Mouse (Mus musculus) small intestine, adult 2 months (tissue): ENCODE results near the gene Ide. TPM values are rescaled to one million over a fixed set of nuclear protein-coding genes. Genes with fewer than 3 reads are reported as not detected.
A peak's percentile ranks its signal among the peaks of the same experiment; 100 is the strongest.

Source experiments
- H3K27ac ChIP-seq: fragments of 200-500 bp; 2 replicates; pipeline ENCODE4 v1.5.1; 2012; ENCODE audit warnings: low read depth, low read length, control low read depth, inconsistent platforms; ENCODE audit not compliant: insufficient read depth
- H3K27me3 ChIP-seq: fragments of 200-500 bp; 2 replicates; pipeline ENCODE4 v1.6.1; 2012; ENCODE audit warnings: mild to moderate bottlenecking, moderate library complexity, low read length, inconsistent platforms; ENCODE audit not compliant: control insufficient read depth, insufficient read depth
- H3K36me3 ChIP-seq: fragments of 200-500 bp; 2 replicates; pipeline ENCODE4 v1.6.1; 2012; ENCODE audit warnings: mild to moderate bottlenecking, low read length, control low read depth, inconsistent platforms; ENCODE audit not compliant: control insufficient read depth, insufficient read depth
- H3K4me1 ChIP-seq: fragments of 200-500 bp; 2 replicates; pipeline ENCODE4 v1.6.1; 2012; ENCODE audit warnings: low read length, inconsistent platforms, mixed read lengths; ENCODE audit not compliant: control insufficient read depth, insufficient read depth, insufficient read length
- H3K4me3 ChIP-seq: fragments of 200-500 bp; 2 replicates; pipeline ENCODE4 v1.5.1; 2012; ENCODE audit warnings: low read depth, mild to moderate bottlenecking, control low read depth, inconsistent platforms, low read length, moderate library complexity
- CTCF ChIP-seq: fragments of 200-500 bp; IDR thresholded peaks from 2 replicates; pipeline ENCODE4 v1.5.1; 2012; ENCODE audit warnings: low read depth, mild to moderate bottlenecking, control low read depth, inconsistent platforms, low read length, moderate library complexity, mixed read lengths; ENCODE audit not compliant: insufficient replicate concordance, insufficient read length; ENCODE audit errors: extremely low read depth
- POLR2A ChIP-seq: fragments of 200-500 bp; IDR thresholded peaks from 2 replicates; pipeline ENCODE4 v1.6.1; 2012; ENCODE audit warnings: low read depth, mild to moderate bottlenecking, control low read depth, inconsistent platforms, low read length, moderate library complexity
- WGBS: fragments of 180-500 bp; shearing (Covaris S2); methylation state at CpG from one replicate; pipeline ENCODE4 v1.1.7; 2018; 5-methylcytosine and 5-hydroxymethylcytosine counted together
- polyA plus RNA-seq: library from polyadenylated mRNA; depleted of rRNA; stranded (reverse); fragments of >200 nt; gene quantifications from 2 replicates; pipeline ENCODE4 v1.2.3, GENCODE M21; 2012

Ide gene
- polyA plus RNA-seq, 1 experiment, result 6.8 TPM

GRCm38 (mm10) chr19:37352756-37353155 is 15.1 kb upstream of the Ide start:
- Histone ChIP-seq H3K27me3 (no peaks in the 10 kb centered on the region), H3K36me3 (0 out of 2 replicates have a peak, but pooled peaks cover 2% of the 10 kb centered on the region), H3K4me1 (peaks cover 4% of the 10 kb centered on the region), H3K4me3 (no peak overlapping the region), H3K27ac (no peak overlapping the region)
- 90% methylated on average over 3 of the region's 3 CpGs for WGBS
- no peak for TF ChIP-seq CTCF
- TF ChIP-seq POLR2A, result no peak

DNA sequence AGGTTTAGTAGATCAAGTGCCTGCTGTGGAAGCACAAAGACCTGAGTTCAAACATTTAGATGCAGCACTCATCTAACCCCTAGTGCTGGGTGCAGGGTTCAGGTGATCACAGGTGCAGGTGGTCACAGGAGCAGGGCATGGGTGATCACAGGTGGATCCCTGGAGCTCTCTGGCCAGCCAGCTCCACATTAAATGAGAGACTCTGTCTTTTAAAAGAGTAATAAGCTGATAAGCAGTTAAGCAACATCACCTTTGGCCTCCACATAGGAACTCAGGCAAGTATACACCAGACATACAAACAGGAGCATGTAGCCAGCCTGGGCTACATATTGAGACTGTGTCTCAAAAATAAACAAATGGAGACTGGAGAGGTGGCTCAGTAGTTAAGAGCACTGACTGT is 11.3 kb upstream of the Ide start:
- Histone ChIP-seq H3K4me1 (peaks cover 4% of the 10 kb centered on the region), H3K27me3 (no peaks in the 10 kb centered on the region), H3K27ac (peak overlapping the region; percentile 13; the same call in 1 of the 2 replicates), H3K36me3 (0 out of 2 replicates have a peak, but pooled peaks cover 2% of the 10 kb centered on the region), H3K4me3 (no peak overlapping the region)
- no peak for TF ChIP-seq CTCF
- no peak for TF ChIP-seq POLR2A

- no peaks in the 10 kb centered on the region for H3K27me3 ChIP-seq
These were observed 10.7 kb upstream of the Ide start for GRCm38 (mm10) chr19:37348331-37348730.

DNA sequence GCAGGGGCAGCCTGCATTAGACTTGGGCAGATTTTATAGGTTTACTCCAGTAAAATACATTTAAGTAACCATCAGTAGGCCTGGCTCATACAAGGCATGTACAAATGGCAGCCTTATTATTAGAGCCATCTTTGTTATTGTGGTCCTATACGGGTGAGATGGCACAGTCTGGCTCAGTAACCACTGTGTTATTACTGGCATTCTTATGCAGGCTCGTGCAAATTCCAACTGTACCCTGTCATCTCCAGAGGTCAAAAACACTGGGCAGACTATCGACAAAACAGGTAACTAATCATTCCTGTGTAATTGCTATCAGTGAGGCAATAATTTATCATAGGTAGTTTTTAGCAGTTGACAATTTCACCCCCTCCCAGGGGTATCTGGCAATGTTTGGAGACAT is 8.6 kb upstream of the Ide start:
- TF ChIP-seq POLR2A (no peak), CTCF (no peak)
- H3K4me3 ChIP-seq, result no peak overlapping the region
- no peak overlapping the region for H3K27ac ChIP-seq
- no peaks in the 10 kb centered on the region for H3K36me3 ChIP-seq
- peaks cover 4% of the 10 kb centered on the region for H3K4me1 ChIP-seq
- WGBS, result 66% methylated on average over 3 of the region's 3 CpGs
- no peaks in the 10 kb centered on the region for H3K27me3 ChIP-seq

More at GRCm38 (mm10) chr19:37348331-37348730, 10.7 kb upstream of the Ide start:
- TF ChIP-seq POLR2A, result no peak
- no peak for TF ChIP-seq CTCF
- Histone ChIP-seq H3K36me3 (0 out of 2 replicates have a peak, but pooled peaks cover 2% of the 10 kb centered on the region), H3K4me3 (no peak overlapping the region), H3K27ac (no peak overlapping the region), H3K4me1 (peaks cover 4% of the 10 kb centered on the region)
- 69% methylated on average over 10 of the region's 10 CpGs for WGBS

DNA sequence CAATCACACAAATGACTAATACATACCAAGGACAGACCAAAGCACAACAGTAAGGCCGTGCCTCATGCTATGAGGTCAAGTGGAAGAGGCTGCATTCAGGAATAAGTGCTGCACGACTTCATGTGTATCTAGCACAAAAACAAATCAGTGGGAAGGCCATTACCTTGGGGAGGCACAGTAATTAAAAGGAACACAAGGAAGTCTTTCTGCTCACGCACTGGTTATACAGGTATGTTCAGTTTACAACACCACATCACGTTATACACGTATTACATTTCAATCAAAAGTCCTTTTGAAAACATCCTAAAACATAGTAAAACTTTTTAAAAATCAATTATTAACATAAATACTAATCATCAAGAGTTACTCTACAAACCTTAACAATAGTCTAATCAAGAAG is 6.2 kb upstream of the Ide start:
- H3K4me3 ChIP-seq, result no peak overlapping the region
- H3K27me3 ChIP-seq, result no peaks in the 10 kb centered on the region
- H3K27ac ChIP-seq, result no peak overlapping the region
- TF ChIP-seq CTCF (no peak), POLR2A (no peak)
- 30% methylated on average over 5 of the region's 5 CpGs for WGBS
- no peaks in the 10 kb centered on the region for H3K36me3 ChIP-seq
- H3K4me1 ChIP-seq, result peaks cover 3% of the 10 kb centered on the region

- Histone ChIP-seq H3K27ac (no peak overlapping the region), H3K27me3 (no peaks in the 10 kb centered on the region), H3K36me3 (no peaks in the 10 kb centered on the region), H3K4me1 (no peaks in the 10 kb centered on the region; the same call in 1 of the 2 replicates), H3K4me3 (no peak overlapping the region)
- no peak for TF ChIP-seq CTCF
- no peak for TF ChIP-seq POLR2A
- WGBS, result 82% methylated on average over 5 of the region's 5 CpGs
These were observed 3.3 kb upstream of the Ide start for GRCm38 (mm10) chr19:37340931-37341330.

DNA sequence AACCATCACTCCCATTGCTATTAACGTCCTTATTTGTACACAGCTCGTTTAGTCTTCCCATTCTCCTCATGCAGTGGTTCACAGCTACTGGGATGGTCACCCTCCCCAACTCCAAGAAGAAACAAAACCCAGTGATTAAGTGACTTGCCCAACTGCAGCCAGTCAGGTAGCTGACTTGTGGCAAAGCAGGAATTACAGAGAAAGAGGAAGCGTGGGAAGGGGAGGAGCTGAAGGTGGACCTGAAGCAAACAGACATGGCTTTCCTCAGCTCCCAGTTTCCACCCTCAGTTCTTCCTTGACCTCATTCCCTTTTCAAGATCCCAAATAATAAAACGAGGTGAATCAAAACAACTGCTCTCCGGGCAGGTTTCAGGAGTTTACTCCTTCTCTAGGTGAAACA is 2.8 kb upstream of the Ide start:
- no peaks in the 10 kb centered on the region; the same call in 1 of the 2 replicates for H3K4me1 ChIP-seq

More for the DNA sequence above, 2.8 kb upstream of the Ide start:
- WGBS, result 71% methylated on average over 5 of the region's 5 CpGs
- Histone ChIP-seq H3K27me3 (no peaks in the 10 kb centered on the region), H3K36me3 (no peaks in the 10 kb centered on the region), H3K4me3 (no peak overlapping the region), H3K27ac (no peak overlapping the region)
- no peak for TF ChIP-seq CTCF
- no peak for TF ChIP-seq POLR2A
